Mouse (Mus musculus): ENCODE data around the gene Plcb1. TPM values are rescaled to one million over a fixed set of nuclear protein-coding genes. Genes with fewer than 3 reads are reported as not detected.

The Plcb1 gene
- total and polyA plus RNA-seq, 3 experiments: 0.78 to 4.2 (median 3.9) TPM

DNA sequence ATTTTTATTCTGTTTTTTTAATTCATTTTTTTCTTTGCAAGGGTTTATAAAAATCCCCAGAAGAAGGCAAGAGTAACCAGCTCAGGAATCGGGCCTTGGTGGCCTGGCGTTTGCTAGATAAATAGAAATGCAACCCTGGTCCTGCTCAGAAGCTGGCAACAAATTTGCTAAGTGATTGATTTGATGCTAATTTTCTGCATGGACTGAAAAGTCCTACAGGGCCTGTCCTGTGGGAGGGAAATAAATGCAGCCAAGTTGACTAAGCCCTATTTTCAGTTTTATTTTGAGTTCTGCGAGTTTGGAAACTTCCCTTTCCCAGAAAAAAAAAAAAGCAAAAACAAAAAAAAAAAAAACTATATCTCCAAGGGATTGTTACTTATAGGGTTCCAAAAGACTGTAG is 433.5 kb downstream of the Plcb1 start:
- intact Hi-C loops (cut with DNase I): no loop called here
- no peak for DNase-seq

GRCm38 (mm10) chr2:135225604-135226025 is 439.7 kb downstream of the Plcb1 start:
- H3K4me1 ChIP-seq (ENCODE audit: control insufficient read depth, insufficient read depth, low read length): peaks cover 10% of the 10 kb centered on the region
- H3K4me3 ChIP-seq: no peak overlapping the region
- no peaks in the 10 kb centered on the region for H3K27me3 ChIP-seq (ENCODE audit: control insufficient read depth, insufficient read depth, low read length)
- H3K36me3 ChIP-seq (ENCODE audit: control insufficient read depth, insufficient read depth, low read length): peaks cover 8% of the 10 kb centered on the region
- intact Hi-C loops (cut with DNase I): loop anchor here (2.0 kb wide), 2 partner anchors 29 to 439 kb away; partner anchors contain the start of gene Plcb1
- no peak overlapping the region for H3K9ac ChIP-seq (ENCODE audit: low read depth, low read length)
- WGBS: 26% methylated on average over 3 of the region's 3 CpGs
- no peak for TF ChIP-seq EP300 (IDR thresholded peaks at IDR 0.05; ENCODE audit: insufficient read depth, low read depth, low read length)
- TF ChIP-seq CTCF (IDR thresholded peaks at IDR 0.05): peak; percentile 61
- peak in 1 of 2 experiments; percentile 49 for DNase-seq
- peak overlapping the region; percentile 75 for H3K27ac ChIP-seq
- H3K79me2 ChIP-seq (replicated peaks; ENCODE audit: control insufficient read depth, insufficient read depth, low read length): no peaks in the 10 kb centered on the region

More for the DNA sequence above, 433.5 kb downstream of the Plcb1 start:
- Histone ChIP-seq H3K79me2 (replicated peaks; ENCODE audit: control insufficient read depth, insufficient read depth, low read length) (no peaks in the 10 kb centered on the region), H3K27ac (no peak overlapping the region), H3K4me1 (ENCODE audit: control insufficient read depth, insufficient read depth, low read length) (peaks cover 2% of the 10 kb centered on the region), H3K27me3 (ENCODE audit: control insufficient read depth, insufficient read depth, low read length) (no peaks in the 10 kb centered on the region), H3K4me3 (no peak overlapping the region), H3K9ac (ENCODE audit: low read depth, low read length) (no peak overlapping the region), H3K36me3 (ENCODE audit: control insufficient read depth, insufficient read depth, low read length) (no peaks in the 10 kb centered on the region; the same call in 1 of the 2 replicates)
- WGBS: 63% methylated on average over 3 of the region's 3 CpGs
- TF ChIP-seq POLR2A (IDR thresholded peaks at IDR 0.05; ENCODE audit: insufficient read depth, low read depth, low read length): no peak
- TF ChIP-seq EP300 (IDR thresholded peaks at IDR 0.05; ENCODE audit: insufficient read depth, low read depth, low read length): no peak
- no peak for TF ChIP-seq CTCF (IDR thresholded peaks at IDR 0.05)

GRCm38 (mm10) chr2:135230262-135230661 is 444.4 kb downstream of the Plcb1 start:
- peak overlapping the region; percentile 56 for H3K27ac ChIP-seq
- peak in 1 of 2 experiments; percentile 10 for DNase-seq

GRCm38 (mm10) chr2:135242662-135243316 is 456.9 kb downstream of the Plcb1 start:
- H3K27me3 ChIP-seq (ENCODE audit: control insufficient read depth, insufficient read depth, low read length): no peaks in the 10 kb centered on the region
- WGBS: 40% methylated on average over 1 of the region's 1 CpGs
- H3K4me1 ChIP-seq (ENCODE audit: control insufficient read depth, insufficient read depth, low read length): peaks cover 1% of the 10 kb centered on the region
- H3K4me3 ChIP-seq: no peak overlapping the region
- peaks cover 3% of the 10 kb centered on the region; the same call in 1 of the 2 replicates for H3K36me3 ChIP-seq (ENCODE audit: control insufficient read depth, insufficient read depth, low read length)
- DNase-seq: no peak
- no peak for TF ChIP-seq EP300 (IDR thresholded peaks at IDR 0.05; ENCODE audit: insufficient read depth, low read depth, low read length)
- no peak for TF ChIP-seq POLR2A (IDR thresholded peaks at IDR 0.05; ENCODE audit: insufficient read depth, low read depth, low read length)
- TF ChIP-seq CTCF (IDR thresholded peaks at IDR 0.05): no peak
- no peak overlapping the region for H3K9ac ChIP-seq (ENCODE audit: low read depth, low read length)
- H3K79me2 ChIP-seq (replicated peaks; ENCODE audit: control insufficient read depth, insufficient read depth, low read length): no peaks in the 10 kb centered on the region
- intact Hi-C loops (cut with DNase I): no loop called here
- peak overlapping the region; percentile 28; the same call in 1 of the 2 replicates for H3K27ac ChIP-seq

More at GRCm38 (mm10) chr2:135230262-135230661, 444.4 kb downstream of the Plcb1 start:
- H3K79me2 ChIP-seq (replicated peaks; ENCODE audit: control insufficient read depth, insufficient read depth, low read length): no peaks in the 10 kb centered on the region
- peaks cover 7% of the 10 kb centered on the region for H3K4me1 ChIP-seq (ENCODE audit: control insufficient read depth, insufficient read depth, low read length)
- TF ChIP-seq EP300 (IDR thresholded peaks at IDR 0.05; ENCODE audit: insufficient read depth, low read depth, low read length): no peak
- TF ChIP-seq CTCF (IDR thresholded peaks at IDR 0.05): no peak
- TF ChIP-seq POLR2A (IDR thresholded peaks at IDR 0.05; ENCODE audit: insufficient read depth, low read depth, low read length): no peak
- peaks cover 3% of the 10 kb centered on the region for H3K36me3 ChIP-seq (ENCODE audit: control insufficient read depth, insufficient read depth, low read length)
- H3K4me3 ChIP-seq: no peak overlapping the region
- no peaks in the 10 kb centered on the region for H3K27me3 ChIP-seq (ENCODE audit: control insufficient read depth, insufficient read depth, low read length)
- 40% methylated on average over 3 of the region's 3 CpGs for WGBS
- intact Hi-C loops (cut with DNase I): no loop called here
- H3K9ac ChIP-seq (ENCODE audit: low read depth, low read length): no peak overlapping the region

DNA sequence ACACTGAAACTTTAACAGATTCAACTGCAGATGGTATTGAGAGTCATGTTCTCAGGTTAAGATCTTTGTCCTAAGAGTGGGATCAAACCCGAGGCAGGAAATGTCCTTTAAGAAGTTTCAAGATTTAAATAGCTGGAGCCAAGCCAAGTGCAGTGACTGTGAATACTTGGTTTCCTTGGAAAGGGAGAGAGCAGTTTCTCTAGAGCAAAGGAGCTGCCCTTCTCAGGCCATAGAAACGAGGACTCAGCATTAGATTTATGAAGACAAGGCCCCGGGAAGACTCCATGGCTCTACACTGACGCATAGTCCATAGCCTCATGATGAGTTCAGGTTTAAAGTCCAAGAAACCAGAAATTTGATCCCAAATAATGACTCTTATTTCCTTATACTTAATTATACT is 457.9 kb downstream of the Plcb1 start:
- 40% methylated on average over 4 of the region's 4 CpGs for WGBS
- Histone ChIP-seq H3K36me3 (ENCODE audit: control insufficient read depth, insufficient read depth, low read length) (peaks cover 3% of the 10 kb centered on the region; the same call in 1 of the 2 replicates), H3K9ac (ENCODE audit: low read depth, low read length) (no peak overlapping the region), H3K79me2 (replicated peaks; ENCODE audit: control insufficient read depth, insufficient read depth, low read length) (no peaks in the 10 kb centered on the region), H3K27me3 (ENCODE audit: control insufficient read depth, insufficient read depth, low read length) (no peaks in the 10 kb centered on the region), H3K4me3 (no peak overlapping the region), H3K4me1 (ENCODE audit: control insufficient read depth, insufficient read depth, low read length) (peaks cover 1% of the 10 kb centered on the region), H3K27ac (peak overlapping the region; percentile 28; the same call in 1 of the 2 replicates)
- TF ChIP-seq EP300 (IDR thresholded peaks at IDR 0.05; ENCODE audit: insufficient read depth, low read depth, low read length): no peak
- TF ChIP-seq POLR2A (IDR thresholded peaks at IDR 0.05; ENCODE audit: insufficient read depth, low read depth, low read length): no peak
- TF ChIP-seq CTCF (IDR thresholded peaks at IDR 0.05): no peak
- DNase-seq: no peak
- intact Hi-C loops (cut with DNase I): no loop called here

DNA sequence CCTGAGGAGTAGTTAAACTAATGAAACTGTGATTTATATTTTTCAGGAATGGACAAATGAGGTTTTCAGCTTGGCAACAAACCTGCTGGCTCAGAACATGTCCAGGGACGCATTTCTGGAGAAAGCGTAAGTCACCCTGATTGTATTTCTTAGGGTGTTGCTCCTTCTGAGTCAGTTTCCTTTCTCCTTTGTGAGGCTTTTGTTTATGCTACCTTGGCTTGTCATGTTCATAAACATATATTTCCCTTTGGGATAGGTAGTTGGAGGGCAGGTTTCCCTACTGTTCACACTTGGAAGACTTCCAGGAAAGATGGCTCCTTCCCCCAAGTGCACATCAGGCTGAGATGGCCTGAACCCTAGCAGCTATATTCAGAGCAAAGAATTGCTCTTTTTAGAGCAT is 464.1 kb downstream of the Plcb1 start:
- peak overlapping the region; percentile 36; the same call in 1 of the 2 replicates for H3K27ac ChIP-seq
- TF ChIP-seq POLR2A (IDR thresholded peaks at IDR 0.05; ENCODE audit: insufficient read depth, low read depth, low read length) (no peak), EP300 (IDR thresholded peaks at IDR 0.05; ENCODE audit: insufficient read depth, low read depth, low read length) (no peak), CTCF (IDR thresholded peaks at IDR 0.05) (no peak)
- no peaks in the 10 kb centered on the region; the same call in 1 of the 2 replicates for H3K36me3 ChIP-seq (ENCODE audit: control insufficient read depth, insufficient read depth, low read length)
- H3K4me1 ChIP-seq (ENCODE audit: control insufficient read depth, insufficient read depth, low read length): no peaks in the 10 kb centered on the region; the same call in 1 of the 2 replicates
- WGBS: 45% methylated on average over 2 of the region's 2 CpGs
- no peaks in the 10 kb centered on the region for H3K79me2 ChIP-seq (replicated peaks; ENCODE audit: control insufficient read depth, insufficient read depth, low read length)
- no peak for DNase-seq
- no peak overlapping the region for H3K4me3 ChIP-seq
- no peaks in the 10 kb centered on the region for H3K27me3 ChIP-seq (ENCODE audit: control insufficient read depth, insufficient read depth, low read length)
- no peak overlapping the region for H3K9ac ChIP-seq (ENCODE audit: low read depth, low read length)
- intact Hi-C loops (cut with DNase I): loop anchor here (10.0 kb wide), 1 partner anchor 395 kb away; no protein-coding TSS in a partner anchor
